Mouse (Mus musculus) myocyte (in vitro differentiated cells): ENCODE data around the gene Dpf1.

Experiments used
- POLR2A ChIP-seq: IDR thresholded peaks from one replicate; pipeline ENCODE4 v1.6.1; 2011; ENCODE audit warnings: low read depth, mild to moderate bottlenecking, control low read depth, moderate library complexity; ENCODE audit not compliant: insufficient read length
- TCF3 ChIP-seq: IDR thresholded peaks from one replicate; pipeline ENCODE4 v1.6.1; 2011; ENCODE audit warnings: low read depth, control low read depth; ENCODE audit not compliant: insufficient read length

DNA sequence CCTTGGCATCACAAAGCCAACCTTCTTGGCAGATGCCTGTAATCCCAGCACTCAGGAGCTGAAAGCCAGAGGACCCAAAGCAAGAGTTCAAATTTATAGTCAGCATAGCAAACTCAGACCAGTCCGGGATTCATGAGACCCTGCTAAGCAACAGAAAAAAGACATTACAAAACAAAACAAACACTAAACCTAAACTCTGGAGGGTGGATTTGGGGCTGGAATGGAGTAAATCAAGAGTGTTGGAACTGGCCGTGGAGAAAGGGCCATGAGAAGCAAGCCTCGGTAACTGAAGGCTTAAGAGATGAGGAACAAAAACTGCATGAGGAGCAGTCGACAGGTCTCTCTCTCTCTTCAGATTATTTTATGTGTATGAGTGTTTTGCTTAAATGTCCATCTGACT lies 19.9 kb upstream of the Dpf1 start:
- TF ChIP-seq POLR2A (no peak), TCF3 (no peak)
